Mouse (Mus musculus) common myeloid progenitor, adult 5-6 weeks (primary cell): ENCODE results near the gene Iqch. TPM values are rescaled to one million over a fixed set of nuclear protein-coding genes. Genes with fewer than 3 reads are reported as not detected.

Source experiments
- ATAC-seq: replicated peaks from 2 replicates; pipeline ENCODE4 v1.8.0; 2016; ENCODE audit warnings: low read depth, mild to moderate bottlenecking, moderate TSS enrichment, inconsistent platforms; ENCODE audit not compliant: poor library complexity, severe bottlenecking
- total RNA-seq: library from RNA; stranded (forward); fragments of 200-1000, 187-1606 nt; gene quantifications from 2 replicates; pipeline ENCODE4 v1.2.3, GENCODE M21; 2017

Gene Iqch
- total RNA-seq, 1 experiment from 2014 or later = 0.09 TPM

DNA sequence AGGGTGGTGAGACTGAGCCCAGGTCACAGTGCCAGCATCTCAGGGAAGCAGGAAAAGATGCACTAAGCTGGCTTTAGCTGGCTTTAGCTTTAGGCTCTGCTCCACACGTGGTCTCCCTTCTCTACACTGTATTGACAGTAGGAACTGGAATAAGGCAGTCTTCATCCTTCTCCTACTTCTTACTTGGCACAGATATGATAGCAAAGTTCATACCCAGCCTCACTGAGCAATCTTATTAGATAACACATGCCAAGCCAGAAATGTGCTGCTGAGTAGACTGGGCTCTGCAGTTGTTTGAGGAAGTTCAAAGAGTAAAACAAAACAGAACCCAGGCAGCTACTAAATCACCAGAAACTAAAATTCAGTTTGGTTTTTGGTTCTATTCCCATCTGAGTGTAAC is 11.3 kb upstream of the Iqch start:
- ATAC-seq = 0 out of 2 replicates have a peak, but pooled peaks have one; percentile 13

DNA sequence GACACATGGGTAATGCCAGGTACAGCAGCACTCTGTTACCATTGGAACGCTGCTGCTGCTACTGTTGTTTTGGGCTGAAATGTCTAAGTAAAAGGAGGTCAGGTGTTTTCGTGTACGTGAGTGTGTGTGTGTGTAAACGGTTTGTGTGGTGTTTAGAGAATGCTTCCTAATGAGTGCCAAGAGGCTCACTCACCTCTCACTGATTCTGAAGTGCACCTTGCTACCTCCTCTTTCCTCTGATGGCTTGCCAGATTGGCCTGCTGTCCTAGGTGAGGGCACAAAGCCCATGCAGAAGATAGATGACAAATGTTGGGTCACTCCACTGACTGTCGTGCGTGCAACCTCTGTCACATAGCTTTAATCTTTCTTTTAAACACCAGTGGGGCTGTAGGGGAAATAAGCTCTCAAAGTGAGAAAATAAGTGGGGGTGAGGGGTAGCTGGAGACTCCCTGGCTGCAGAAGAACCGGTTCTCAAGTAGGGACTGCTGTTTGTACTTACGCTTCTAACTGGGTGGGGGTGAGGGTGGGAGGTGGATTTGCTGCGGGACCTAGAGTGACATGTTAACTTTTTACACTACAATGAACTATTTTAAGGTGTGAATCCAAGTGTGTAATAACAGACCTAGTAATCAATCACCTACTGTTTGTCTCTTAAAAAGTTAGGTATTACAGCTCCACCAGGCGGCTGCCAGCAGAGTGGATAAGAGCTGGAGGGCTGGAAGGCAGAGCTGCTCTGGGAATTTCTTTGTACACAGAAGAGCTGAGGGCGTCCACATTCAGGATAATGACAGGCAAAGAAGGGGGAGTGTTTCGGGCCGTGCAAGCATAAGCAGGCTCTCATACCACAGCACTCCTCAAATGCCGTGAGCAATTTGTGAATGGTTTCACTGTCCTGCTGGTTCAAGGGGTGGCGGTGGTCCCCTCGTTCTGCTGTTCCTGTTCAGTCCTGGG is 10.5 kb upstream of the Iqch start:
- ATAC-seq = no peak

GRCm38 (mm10) chr9:63611967-63612366 is 9.7 kb upstream of the Iqch start:
- ATAC-seq = peak; percentile 50

GRCm38 (mm10) chr9:63610841-63611366 is 8.6 kb upstream of the Iqch start:
- peak; percentile 64 for ATAC-seq

- no peak for ATAC-seq
Measured at GRCm38 (mm10) chr9:63610231-63610630, 7.9 kb upstream of the Iqch start.

- ATAC-seq = no peak
Measured at GRCm38 (mm10) chr9:63609776-63610175, 7.5 kb upstream of the Iqch start.

DNA sequence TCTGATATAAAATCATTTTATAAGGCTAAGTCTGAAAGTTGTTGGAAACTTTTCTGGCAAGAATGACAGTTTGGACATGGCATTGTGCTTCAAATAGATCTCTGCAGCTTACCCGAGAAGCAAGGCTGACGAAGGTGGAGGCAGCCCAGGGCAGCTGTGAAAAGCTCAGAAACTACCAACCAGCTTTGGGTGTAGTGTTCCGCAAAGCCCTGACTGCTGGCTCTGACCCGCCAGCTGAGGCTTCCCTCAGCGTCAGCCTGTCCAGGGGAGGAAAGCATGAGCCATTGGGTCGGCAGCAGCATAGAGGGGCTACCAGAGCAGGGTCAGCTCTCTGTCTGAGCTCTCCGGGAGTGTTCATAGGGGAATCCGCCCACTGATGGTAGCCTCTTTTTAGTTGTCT is 7.0 kb upstream of the Iqch start:
- no peak for ATAC-seq

GRCm38 (mm10) chr9:63608006-63608405 is 5.7 kb upstream of the Iqch start:
- ATAC-seq = no peak

DNA sequence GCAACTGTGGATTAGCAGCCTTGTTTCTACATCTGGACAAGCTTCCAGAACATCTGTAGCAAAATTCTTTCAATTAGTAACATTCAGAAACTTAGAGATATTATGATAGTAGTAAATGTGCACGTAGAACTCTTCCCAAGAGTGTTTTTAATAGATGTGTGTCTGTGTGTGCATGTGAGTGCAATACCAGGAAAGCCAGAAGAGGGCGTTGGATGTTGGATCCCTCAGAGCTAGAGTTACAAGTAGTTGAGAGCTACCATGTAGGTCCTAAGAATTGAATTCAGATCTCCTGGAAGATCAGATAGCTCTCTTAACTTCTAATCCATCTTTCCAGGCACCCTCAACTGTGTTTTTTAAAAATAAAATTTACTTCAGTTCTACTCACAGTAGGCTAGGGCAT is 4.3 kb upstream of the Iqch start:
- no peak for ATAC-seq

DNA sequence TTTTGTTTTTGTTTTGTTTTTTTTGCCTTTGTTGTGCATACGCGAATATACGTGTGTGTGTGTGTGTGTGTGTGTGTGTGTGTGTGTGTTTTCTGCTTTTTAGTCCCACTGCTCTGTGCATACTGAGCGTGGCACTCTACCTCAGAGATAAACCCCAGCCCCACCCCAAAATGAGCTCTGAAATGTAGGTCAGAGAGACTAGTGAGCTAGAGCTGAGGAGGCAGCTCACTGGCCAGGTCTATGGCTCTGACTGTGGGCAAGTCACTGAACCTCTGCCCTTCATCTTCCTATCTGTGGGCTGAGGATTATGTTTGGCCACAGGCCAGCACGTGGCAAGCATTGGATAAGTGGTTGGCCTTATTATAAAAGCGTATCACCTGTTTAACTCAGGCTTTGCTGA is 1.6 kb upstream of the Iqch start:
- 0 out of 2 replicates have a peak, but pooled peaks have one; percentile 1 for ATAC-seq

DNA sequence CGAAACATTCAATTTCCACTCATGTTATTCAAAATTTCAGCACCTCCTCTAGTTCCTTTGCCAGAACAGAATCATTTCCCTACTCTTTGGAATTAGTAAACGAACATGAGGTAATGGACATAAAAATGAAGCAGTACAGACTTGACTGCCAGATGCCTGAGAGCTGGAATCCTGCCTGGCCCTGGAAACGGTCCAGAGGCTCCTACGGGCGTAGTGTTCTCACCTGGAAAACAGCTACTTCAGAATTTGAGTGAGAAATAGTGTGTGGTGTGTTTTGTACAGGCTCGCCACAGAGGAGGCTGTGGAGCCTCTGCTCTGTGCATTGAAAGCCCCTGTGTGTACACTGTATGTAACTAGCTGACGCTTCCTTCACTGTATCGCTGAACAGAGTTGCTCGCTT is 5.6 kb downstream of the Iqch start:
- no peak for ATAC-seq

DNA sequence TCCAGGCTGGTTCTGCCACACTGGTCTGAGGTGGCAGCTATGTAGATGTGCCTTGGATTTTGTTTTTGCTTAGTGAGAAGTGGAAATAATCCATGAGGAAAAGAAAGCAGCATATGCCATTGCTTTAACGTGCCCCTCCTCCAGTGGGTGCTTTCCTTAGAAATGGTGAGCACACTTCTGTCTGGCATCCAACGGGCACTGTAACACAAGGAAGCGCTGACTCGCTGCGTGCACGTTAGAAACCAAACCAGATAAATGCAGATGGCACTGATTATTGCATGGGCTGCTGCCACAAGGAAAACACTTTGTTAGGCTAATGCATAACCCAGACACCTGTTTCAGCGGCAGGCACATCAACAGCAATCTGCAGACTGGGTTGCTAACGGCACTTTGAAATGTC is 6.6 kb downstream of the Iqch start:
- no peak for ATAC-seq

GRCm38 (mm10) chr9:63595032-63595431 is 7.3 kb downstream of the Iqch start:
- ATAC-seq = no peak

- ATAC-seq = peak; percentile 79
Measured at GRCm38 (mm10) chr9:63591661-63592256, 10.5 kb downstream of the Iqch start.

DNA sequence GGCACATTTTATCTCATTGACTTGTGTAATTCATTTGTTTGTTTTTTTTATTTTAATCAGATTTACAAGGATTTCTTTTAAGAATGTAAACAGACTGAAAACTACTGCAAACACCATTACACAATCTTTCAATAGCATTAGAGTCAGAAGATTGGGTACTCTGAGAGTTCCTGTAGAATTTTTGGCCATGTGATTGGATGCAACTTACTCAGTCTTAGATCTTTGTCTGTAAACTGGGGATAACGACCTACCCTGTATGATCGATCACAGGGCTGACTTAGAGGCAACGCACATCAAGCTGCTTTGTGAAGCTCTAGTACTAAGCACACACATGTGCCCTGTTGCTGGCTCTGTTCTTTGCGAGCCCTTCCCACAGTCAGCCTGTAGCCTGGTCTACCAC is 11.7 kb downstream of the Iqch start:
- ATAC-seq = no peak

DNA sequence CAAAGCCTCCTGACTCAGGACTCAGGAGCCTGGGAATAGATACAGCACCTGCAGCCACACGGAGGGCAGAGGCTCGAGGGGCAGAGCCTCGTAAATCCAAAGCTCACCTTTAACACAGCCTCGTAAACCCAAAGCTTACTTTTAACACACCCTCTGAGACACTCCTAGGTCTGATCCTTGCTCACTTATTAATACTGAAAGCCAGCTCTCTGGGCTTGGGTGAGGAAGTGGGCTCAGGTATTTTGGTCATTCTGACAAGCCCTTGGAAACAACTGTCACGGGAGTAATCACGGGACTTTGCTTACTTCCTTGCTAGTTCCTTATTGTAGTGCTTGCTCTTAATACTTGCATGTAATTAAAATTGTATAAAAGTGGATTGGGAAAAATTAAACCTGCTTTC is 13.1 kb downstream of the Iqch start:
- no peak for ATAC-seq

- no peak for ATAC-seq
Measured at GRCm38 (mm10) chr9:63585251-63585650, 17.0 kb downstream of the Iqch start.

DNA sequence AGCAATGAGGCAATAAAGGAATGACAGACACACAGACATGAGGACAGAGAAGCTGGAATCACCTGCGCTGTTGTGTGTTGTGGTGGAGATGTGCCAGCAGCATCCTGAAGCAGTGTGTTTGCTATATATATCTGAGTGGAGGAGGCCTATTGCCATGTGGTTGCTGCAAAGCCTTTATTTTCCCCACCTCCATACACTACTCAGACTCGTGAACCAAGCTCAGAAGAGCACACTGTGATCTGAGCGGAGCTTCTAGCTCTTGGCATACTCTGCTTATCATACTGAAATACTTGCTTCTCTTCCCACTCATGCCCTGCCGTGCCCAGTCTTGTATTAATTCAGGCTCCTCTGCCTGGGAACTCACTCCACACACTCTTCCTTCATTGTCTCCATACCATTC is 20.5 kb downstream of the Iqch start:
- no peak for ATAC-seq

GRCm38 (mm10) chr9:63580046-63580445 is 22.2 kb downstream of the Iqch start:
- no peak for ATAC-seq

DNA sequence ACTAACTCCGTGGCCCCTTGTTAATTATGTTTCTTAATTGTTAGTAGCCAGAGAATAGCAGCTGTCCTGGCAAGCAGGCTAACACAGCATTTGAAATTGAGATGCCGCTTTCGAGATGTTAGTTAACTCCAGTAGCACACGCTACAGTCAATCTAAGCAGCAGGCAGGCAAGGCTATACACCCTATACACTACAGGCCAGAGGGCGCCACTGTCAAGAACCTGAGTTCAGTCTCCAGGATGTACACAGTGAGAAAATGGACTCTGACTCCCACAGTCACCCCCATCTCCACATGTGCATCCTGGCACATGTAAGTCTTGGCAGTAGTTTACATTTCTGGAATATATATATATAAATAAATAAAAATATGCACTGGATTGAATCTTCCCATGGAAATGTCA is 22.6 kb downstream of the Iqch start:
- ATAC-seq = no peak

- ATAC-seq = no peak
Measured at GRCm38 (mm10) chr9:63577469-63577868, 24.8 kb downstream of the Iqch start.
